ENCODE assay signal across 10 mouse cellular contexts in the genomic region with DNA sequence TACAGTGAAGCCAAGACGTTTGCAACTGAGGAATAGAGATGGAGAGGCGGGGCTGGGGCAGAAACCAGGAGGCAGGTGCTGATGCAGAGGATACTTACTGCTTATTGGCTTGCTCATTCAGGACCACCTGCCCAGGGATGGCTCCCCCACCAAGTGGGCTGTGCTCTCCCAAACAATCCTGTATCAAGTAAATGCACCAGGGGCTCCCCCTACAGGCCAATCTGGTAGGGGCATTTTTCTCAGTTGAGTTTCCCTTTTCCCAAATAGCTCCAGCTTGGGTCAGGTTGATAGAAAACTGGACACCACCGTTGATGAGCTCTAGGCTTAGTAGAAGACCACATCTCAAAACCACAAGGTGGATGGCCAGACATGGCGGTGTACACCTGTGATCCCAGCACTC.
DNase-seq lines count a peak whose midpoint lies in the region; ATAC-seq and TF ChIP-seq lines count a peak whose summit lies in the region.
"Had no signal": no experiment of that assay in that cellular context is flagged by ENCODE, and none has a peak within 500 bp of the region (broad histone marks: within the 10 kb centered on the region; RNA-seq: fewer than 3 reads in every experiment).

No protein-coding gene starts in this region.

- no peak for ATAC-seq in erythroid progenitor cell, adult 5-6 weeks (replicated peaks; ENCODE audit: low FRiP score, poor library complexity, severe bottlenecking)

- no peak overlapping the region for H3K27ac ChIP-seq in cerebellum, adult 2 months (ENCODE audit: insufficient read depth, low read length)
- H3K27ac ChIP-seq in layer of hippocampus, adult 2 months = no peak overlapping the region
- no peak overlapping the region for H3K27ac ChIP-seq in ES-Bruce4 (ENCODE audit: insufficient read depth, low read length)
- H3K27ac ChIP-seq in limb, embryonic 10.5 days = no peak overlapping the region
- H3K27ac ChIP-seq: stomach, embryonic 15.5 days had no signal

- no peaks in the 10 kb centered on the region for H3K4me1 ChIP-seq in cerebellum, adult 2 months (ENCODE audit: control insufficient read depth, insufficient read depth, low read length)
- no peaks in the 10 kb centered on the region for H3K4me1 ChIP-seq in ES-Bruce4 (ENCODE audit: control insufficient read depth, insufficient read depth, low read length)
- peaks cover 58% of the 10 kb centered on the region for H3K4me1 ChIP-seq in limb, embryonic 10.5 days
- H3K4me1 ChIP-seq: megakaryocyte, embryonic 14.5 days had no signal

- H3K36me3 ChIP-seq in ES-Bruce4 (ENCODE audit: control insufficient read depth, insufficient read depth, low read length, poor library complexity, severe bottlenecking) = no peaks in the 10 kb centered on the region
- H3K36me3 ChIP-seq in limb, embryonic 10.5 days = no peaks in the 10 kb centered on the region
- H3K36me3 ChIP-seq: stomach, embryonic 15.5 days had no signal

- no peaks in the 10 kb centered on the region; the same call in 1 of the 2 replicates for H3K27me3 ChIP-seq in cerebellum, adult 2 months (ENCODE audit: control insufficient read depth, insufficient read depth, low read length)
- no peaks in the 10 kb centered on the region for H3K27me3 ChIP-seq in ES-Bruce4 (ENCODE audit: control insufficient read depth, insufficient read depth, low read length, poor library complexity, severe bottlenecking)
- H3K27me3 ChIP-seq in limb, embryonic 10.5 days (ENCODE audit: low read depth, poor library complexity, severe bottlenecking) = no peaks in the 10 kb centered on the region
- H3K27me3 ChIP-seq: stomach, embryonic 15.5 days had no signal

- 65% methylated on average over 4 of the region's 4 CpGs for WGBS in cerebellum, adult 2 months
- 60% methylated on average over 4 of the region's 4 CpGs for WGBS in limb, embryonic 10.5 days

- TF ChIP-seq EP300 in ES-Bruce4 (IDR thresholded peaks at IDR 0.05; ENCODE audit: insufficient read depth, low read depth, low read length) = no peak

- H3K9me3 ChIP-seq in ES-Bruce4 (replicated peaks; ENCODE audit: control insufficient read depth, insufficient read depth, low read length, poor library complexity, severe bottlenecking) = no peaks in the 10 kb centered on the region
- H3K9me3 ChIP-seq in limb, embryonic 10.5 days (replicated peaks) = no peaks in the 10 kb centered on the region
- H3K9me3 ChIP-seq: megakaryocyte, embryonic 14.5 days; stomach, embryonic 15.5 days had no signal

- no peak overlapping the region for H3K4me3 ChIP-seq in cerebellum, adult 2 months (replicated peaks; ENCODE audit: insufficient read depth, low read depth, low read length)
- H3K4me3 ChIP-seq in layer of hippocampus, adult 2 months = no peak overlapping the region
- H3K4me3 ChIP-seq in ES-Bruce4 (ENCODE audit: low read depth, low read length) = no peak overlapping the region
- H3K4me3 ChIP-seq in limb, embryonic 10.5 days = no peak overlapping the region
- H3K4me3 ChIP-seq: megakaryocyte, embryonic 14.5 days; stomach, embryonic 15.5 days had no signal

- DNase-seq in cerebellum, adult 2 months = no peak
- no peak for DNase-seq in cerebellum, adult 11 months
- DNase-seq in layer of hippocampus, adult 2 months (ENCODE audit: low spot score in 2 of 2) = peak in 1 of 2 experiments; percentile 39
- no peak for DNase-seq in layer of hippocampus, postnatal 14 days (ENCODE audit: low spot score in 2 of 2)
- peak; percentile 53 for DNase-seq in limb, embryonic 10.5 days (ENCODE audit: low spot score)
- DNase-seq in frontal cortex, postnatal 36 days (ENCODE audit: low spot score in 2 of 2) = no peak

- no peak for TF ChIP-seq POLR2A in cerebellum, adult 2 months (IDR thresholded peaks at IDR 0.05; ENCODE audit: borderline replicate concordance, insufficient read depth, low read length)
- no peak for TF ChIP-seq POLR2A in ES-Bruce4 (IDR thresholded peaks at IDR 0.05; ENCODE audit: insufficient read depth, low read length)

- TF ChIP-seq CTCF in cerebellum, adult 2 months (IDR thresholded peaks at IDR 0.05; ENCODE audit: borderline replicate concordance, insufficient read depth, low read depth, low read length) = peak; percentile 23; the same call in 1 of the 2 replicates
- peak; percentile 79 for TF ChIP-seq CTCF in layer of hippocampus, adult 2 months (conservative IDR thresholded peaks at IDR 0.05)
- peak; percentile 59 for TF ChIP-seq CTCF in ES-Bruce4 (IDR thresholded peaks at IDR 0.05; ENCODE audit: low read depth, low read length)

- H3K9ac ChIP-seq in ES-Bruce4 (ENCODE audit: low read depth, poor library complexity, severe bottlenecking) = no peak overlapping the region
- H3K9ac ChIP-seq: stomach, embryonic 15.5 days had no signal

Comparison
In these comparisons a context has a peak if more than half of its experiments do, and no peak if none do; other contexts are left out.
1. CTCF ChIP-seq: peak in every context shown above with its lines; median percentile 79 in layer of hippocampus, adult 2 months; 59 in ES-Bruce4; 23 in cerebellum, adult 2 months.